Mouse (Mus musculus): ENCODE results near the gene Atf1. TPM values are rescaled to one million over a fixed set of nuclear protein-coding genes. Genes with fewer than 3 reads are reported as not detected.

The Atf1 gene
- 17.5 and 17.7 TPM in 2 replicates for polyA plus RNA-seq (2015; fragmentation: Nextera tagmentation; extraction: Ambion mirVana)

- H3K27ac ChIP-seq = peak within 1 kb of the TSS; percentile 100
- no peaks in the 10 kb centered on the region for H3K9me3 ChIP-seq
- H3K4me3 ChIP-seq = peak within 1 kb of the TSS; percentile 80
- peak within 1 kb of the TSS; percentile 87 for H3K4me2 ChIP-seq
- H3K9ac ChIP-seq = peak within 1 kb of the TSS; percentile 98
- under 1% methylated on average over 74 of the region's 133 CpGs for WGBS
- ATAC-seq (ENCODE audit: low FRiP score) = peak; percentile 77
- H3K4me1 ChIP-seq (replicated peaks) = peaks cover 26% of the 10 kb centered on the region
- H3K36me3 ChIP-seq = peaks cover 2% of the 10 kb centered on the region
- no peaks in the 10 kb centered on the region for H3K27me3 ChIP-seq
Measured at GRCm38 (mm10) chr15:100227663-100228534, at the start of gene Atf1. Atf1 (plus strand) TSS chr15:100227819.

DNA sequence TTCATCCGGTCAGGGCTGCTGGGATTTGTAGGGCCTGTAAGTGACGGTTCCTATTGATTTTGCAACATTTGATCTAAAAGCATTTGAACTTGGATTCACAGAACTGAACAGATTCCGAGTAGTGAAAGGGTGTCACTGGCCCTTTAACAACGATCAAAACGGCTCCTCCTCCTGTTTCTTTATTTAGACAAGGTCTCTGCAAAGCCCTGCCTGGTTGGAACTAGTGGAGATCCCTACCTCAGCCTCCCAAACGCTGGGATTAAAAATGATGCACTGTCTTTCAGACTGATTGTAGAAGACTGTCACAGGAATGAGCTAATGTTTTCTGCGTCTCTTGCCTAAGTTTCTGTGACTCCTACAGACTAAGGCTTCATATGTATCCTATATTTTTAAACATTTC lies 49.1 kb upstream of the Atf1 start:
- Histone ChIP-seq H3K27me3 (no peaks in the 10 kb centered on the region), H3K27ac (no peak overlapping the region), H3K9ac (no peak overlapping the region), H3K36me3 (peaks cover 83% of the 10 kb centered on the region), H3K4me2 (no peak overlapping the region), H3K9me3 (no peaks in the 10 kb centered on the region), H3K4me1 (replicated peaks) (no peaks in the 10 kb centered on the region), H3K4me3 (no peak overlapping the region)
- ATAC-seq (ENCODE audit: low FRiP score) = no peak
- WGBS = 80% methylated on average over 7 of the region's 7 CpGs

- ATAC-seq (ENCODE audit: low FRiP score) = no peak
- no peaks in the 10 kb centered on the region for H3K27me3 ChIP-seq
- H3K27ac ChIP-seq = no peak overlapping the region
- H3K9ac ChIP-seq = no peak overlapping the region
- no peak overlapping the region for H3K4me3 ChIP-seq
- H3K4me2 ChIP-seq = no peak overlapping the region
- H3K4me1 ChIP-seq (replicated peaks) = no peaks in the 10 kb centered on the region
- WGBS = 93% methylated on average over 6 of the region's 6 CpGs
- peaks cover 83% of the 10 kb centered on the region for H3K36me3 ChIP-seq
- H3K9me3 ChIP-seq = no peaks in the 10 kb centered on the region
Measured at GRCm38 (mm10) chr15:100179685-100180084, 47.9 kb upstream of the Atf1 start.

- no peak overlapping the region for H3K27ac ChIP-seq
- no peak overlapping the region for H3K9ac ChIP-seq
- ATAC-seq (ENCODE audit: low FRiP score) = no peak
- no peaks in the 10 kb centered on the region for H3K4me1 ChIP-seq (replicated peaks)
- WGBS = 87% methylated on average over 4 of the region's 4 CpGs
- no peak overlapping the region for H3K4me3 ChIP-seq
- no peak overlapping the region for H3K4me2 ChIP-seq
- H3K9me3 ChIP-seq = no peaks in the 10 kb centered on the region
- H3K36me3 ChIP-seq = peaks cover 83% of the 10 kb centered on the region
- H3K27me3 ChIP-seq = no peaks in the 10 kb centered on the region
Measured at GRCm38 (mm10) chr15:100180221-100180620, 47.4 kb upstream of the Atf1 start.

DNA sequence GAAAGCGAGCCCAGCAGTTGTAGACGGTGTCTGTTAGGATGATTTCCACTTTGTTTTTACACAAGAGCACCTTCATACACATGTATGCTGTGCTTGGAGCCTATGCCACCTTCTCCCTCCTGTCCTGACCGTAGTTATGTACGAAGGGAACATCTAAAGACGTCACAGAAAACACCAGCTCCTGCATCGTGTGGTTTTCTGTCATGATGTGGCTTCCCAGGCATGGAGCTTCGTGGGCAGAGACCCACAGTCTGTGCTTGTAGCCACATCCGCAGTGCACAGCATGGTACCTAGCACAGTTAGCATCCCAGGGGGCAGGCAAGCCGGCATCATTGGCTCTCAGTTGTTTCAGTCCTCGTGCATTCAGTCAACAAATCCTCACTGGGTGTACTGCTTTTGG lies 45.8 kb upstream of the Atf1 start:
- Histone ChIP-seq H3K9ac (no peak overlapping the region), H3K27ac (no peak overlapping the region), H3K4me1 (replicated peaks) (no peaks in the 10 kb centered on the region), H3K27me3 (no peaks in the 10 kb centered on the region), H3K4me3 (no peak overlapping the region), H3K36me3 (peaks cover 90% of the 10 kb centered on the region), H3K4me2 (no peak overlapping the region), H3K9me3 (no peaks in the 10 kb centered on the region)
- WGBS = 88% methylated on average over 10 of the region's 10 CpGs
- ATAC-seq (ENCODE audit: low FRiP score) = no peak

GRCm38 (mm10) chr15:100182526-100183280 lies 44.9 kb upstream of the Atf1 start:
- Histone ChIP-seq H3K4me3 (no peak overlapping the region), H3K27ac (no peak overlapping the region), H3K9me3 (no peaks in the 10 kb centered on the region), H3K27me3 (no peaks in the 10 kb centered on the region), H3K4me1 (replicated peaks) (no peaks in the 10 kb centered on the region), H3K4me2 (no peak overlapping the region), H3K36me3 (peaks cover 90% of the 10 kb centered on the region), H3K9ac (no peak overlapping the region)
- ATAC-seq (ENCODE audit: low FRiP score) = no peak
- WGBS = 93% methylated on average over 28 of the region's 28 CpGs

GRCm38 (mm10) chr15:100183510-100183909 lies 44.1 kb upstream of the Atf1 start:
- no peaks in the 10 kb centered on the region for H3K9me3 ChIP-seq
- H3K4me1 ChIP-seq (replicated peaks) = no peaks in the 10 kb centered on the region
- H3K9ac ChIP-seq = no peak overlapping the region
- peaks cover 89% of the 10 kb centered on the region for H3K36me3 ChIP-seq
- 94% methylated on average over 10 of the region's 10 CpGs for whole genome bisulfite sequencing
- no peak overlapping the region for H3K27ac ChIP-seq
- no peaks in the 10 kb centered on the region for H3K27me3 ChIP-seq
- H3K4me3 ChIP-seq = no peak overlapping the region
- no peak overlapping the region for H3K4me2 ChIP-seq
- no peak for ATAC-seq (ENCODE audit: low FRiP score)

DNA sequence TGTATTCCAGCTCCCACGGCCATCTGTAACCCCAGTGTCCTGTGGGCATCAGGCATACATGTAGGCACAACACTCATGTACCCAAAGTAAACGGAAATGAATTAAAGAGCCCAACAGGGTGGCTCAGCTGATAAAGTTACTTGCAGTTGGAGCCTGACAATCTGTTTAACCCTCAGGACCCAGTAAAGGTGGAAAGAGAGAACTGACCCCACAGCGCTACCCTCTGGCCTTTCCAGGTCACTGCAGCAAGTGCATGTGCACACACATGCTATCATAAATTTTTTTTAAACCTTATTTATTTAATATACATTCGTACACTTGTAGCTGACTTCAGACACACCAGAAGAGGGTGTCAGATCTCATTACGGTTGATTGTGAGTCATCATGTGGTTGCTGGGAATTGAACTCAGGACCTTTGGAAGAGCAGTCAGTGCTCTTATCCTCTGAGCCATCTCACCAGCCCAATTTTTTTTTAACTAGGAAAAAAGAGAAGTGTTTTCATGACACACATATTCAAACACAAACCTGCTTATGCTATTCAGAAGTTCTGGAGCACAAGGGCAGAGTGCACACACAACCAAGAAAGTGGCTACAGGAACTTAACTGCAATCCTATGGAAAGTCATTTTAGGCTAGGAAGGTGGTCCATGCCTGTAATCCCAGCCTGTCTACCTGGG lies 42.7 kb upstream of the Atf1 start:
- H3K4me2 ChIP-seq = no peak overlapping the region
- H3K9ac ChIP-seq = no peak overlapping the region
- H3K27ac ChIP-seq = no peak overlapping the region
- no peak overlapping the region for H3K4me3 ChIP-seq
- 87% methylated on average over 5 of the region's 5 CpGs for WGBS
- H3K27me3 ChIP-seq = no peaks in the 10 kb centered on the region
- H3K9me3 ChIP-seq = no peaks in the 10 kb centered on the region
- ATAC-seq (ENCODE audit: low FRiP score) = no peak
- peaks cover 92% of the 10 kb centered on the region for H3K36me3 ChIP-seq
- no peaks in the 10 kb centered on the region for H3K4me1 ChIP-seq (replicated peaks)

GRCm38 (mm10) chr15:100186234-100186633 lies 41.4 kb upstream of the Atf1 start:
- no peak overlapping the region for H3K4me2 ChIP-seq
- no peak overlapping the region for H3K4me3 ChIP-seq
- no peak for ATAC-seq (ENCODE audit: low FRiP score)
- no peak overlapping the region for H3K27ac ChIP-seq
- H3K27me3 ChIP-seq = no peaks in the 10 kb centered on the region
- H3K9me3 ChIP-seq = no peaks in the 10 kb centered on the region
- peaks cover 94% of the 10 kb centered on the region for H3K36me3 ChIP-seq
- WGBS = 89% methylated on average over 9 of the region's 9 CpGs
- H3K9ac ChIP-seq = no peak overlapping the region
- H3K4me1 ChIP-seq (replicated peaks) = no peaks in the 10 kb centered on the region

DNA sequence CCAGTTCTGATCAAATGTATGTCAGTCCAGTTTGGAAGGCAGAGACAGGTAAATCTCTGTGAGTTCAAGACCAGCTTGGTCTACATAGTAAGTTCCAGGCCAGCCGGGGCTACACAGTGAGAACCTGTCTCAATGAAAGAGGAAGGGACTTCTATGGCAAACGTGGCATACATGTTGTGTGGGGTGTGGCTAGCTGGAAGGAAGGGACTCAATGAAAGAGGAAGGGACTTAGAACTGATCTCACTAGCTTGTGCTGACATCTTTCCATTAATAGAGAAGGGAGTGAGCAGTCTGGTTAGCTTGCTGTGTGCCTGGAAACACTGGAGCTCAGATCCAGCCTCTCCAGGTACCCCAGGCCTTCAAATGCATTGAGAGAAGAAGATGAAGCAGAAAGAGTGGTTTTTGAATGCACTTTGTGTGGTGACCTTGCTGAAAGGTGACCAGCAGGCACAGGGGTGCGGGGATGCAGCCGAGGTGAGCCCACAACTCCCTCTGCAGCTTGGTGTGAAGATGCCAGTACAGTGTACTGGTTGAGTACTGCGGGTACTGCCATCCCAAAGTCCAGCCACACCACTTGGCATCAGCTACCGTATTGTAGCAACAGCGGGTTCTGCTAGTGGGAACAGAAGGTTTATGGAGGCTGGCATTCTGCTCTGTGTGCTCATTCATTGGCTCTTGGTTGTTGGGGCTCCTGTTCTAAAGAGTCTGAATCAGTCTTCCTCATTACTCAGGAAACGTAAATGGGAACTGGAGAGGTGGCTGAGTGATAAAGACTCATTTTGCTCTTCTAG lies 40.5 kb upstream of the Atf1 start:
- no peak for ATAC-seq (ENCODE audit: low FRiP score)
- H3K9me3 ChIP-seq = no peaks in the 10 kb centered on the region
- 95% methylated on average over 8 of the region's 8 CpGs for WGBS
- H3K4me2 ChIP-seq = no peak overlapping the region
- H3K36me3 ChIP-seq = peaks cover 94% of the 10 kb centered on the region
- H3K9ac ChIP-seq = no peak overlapping the region
- H3K27me3 ChIP-seq = no peaks in the 10 kb centered on the region
- no peak overlapping the region for H3K27ac ChIP-seq
- no peaks in the 10 kb centered on the region for H3K4me1 ChIP-seq (replicated peaks)
- H3K4me3 ChIP-seq = no peak overlapping the region

DNA sequence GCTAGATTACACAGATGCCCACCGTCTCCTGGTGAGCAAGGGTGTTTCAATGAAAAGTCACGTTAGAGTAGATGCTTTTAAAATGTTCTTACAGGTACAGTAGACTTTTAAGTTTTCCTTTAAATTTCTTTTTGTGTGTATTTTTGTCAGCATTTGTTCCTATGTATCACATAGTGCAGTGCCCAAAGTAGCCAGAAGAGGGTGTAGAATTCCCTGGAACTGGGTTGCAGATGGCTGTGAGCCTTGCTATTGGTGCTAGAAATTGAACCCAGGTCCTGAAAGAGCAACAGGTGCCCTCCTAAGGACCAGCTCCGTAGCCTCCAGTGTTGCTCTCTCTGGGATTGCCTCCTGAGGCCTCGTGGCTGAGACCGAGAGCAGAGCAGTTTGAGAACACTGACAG lies 39.1 kb upstream of the Atf1 start:
- Histone ChIP-seq H3K4me3 (no peak overlapping the region), H3K4me2 (no peak overlapping the region), H3K9me3 (no peaks in the 10 kb centered on the region), H3K36me3 (peaks cover 95% of the 10 kb centered on the region), H3K4me1 (replicated peaks) (no peaks in the 10 kb centered on the region), H3K27ac (no peak overlapping the region), H3K9ac (no peak overlapping the region), H3K27me3 (no peaks in the 10 kb centered on the region)
- 86% methylated on average over 5 of the region's 5 CpGs for WGBS
- no peak for ATAC-seq (ENCODE audit: low FRiP score)

Data from hindbrain, embryonic 13.5 days (tissue).